Mouse (Mus musculus) testis, adult 2 months (tissue): ENCODE data around the gene Tmed10. TPM values are rescaled to one million over a fixed set of nuclear protein-coding genes. Genes with fewer than 3 reads are reported as not detected.

Experiments used
- H3K27ac ChIP-seq: fragments of 200-500 bp; 2 replicates; pipeline ENCODE4 v1.5.1; 2012; ENCODE audit warnings: low read depth, low read length; ENCODE audit not compliant: control insufficient read depth, insufficient read depth
- H3K27me3 ChIP-seq: fragments of 200-500 bp; 2 replicates; pipeline ENCODE4 v1.6.1; 2012; ENCODE audit warnings: mild to moderate bottlenecking, low read length, moderate library complexity; ENCODE audit not compliant: control insufficient read depth, insufficient read depth
- H3K36me3 ChIP-seq: fragments of 200-500 bp; 2 replicates; pipeline ENCODE4 v1.6.1; 2012; ENCODE audit warnings: mild to moderate bottlenecking, low read length; ENCODE audit not compliant: control insufficient read depth, insufficient read depth
- H3K4me1 ChIP-seq: fragments of 200-500 bp; 2 replicates; pipeline ENCODE4 v1.6.1; 2012; ENCODE audit warnings: low read length; ENCODE audit not compliant: control insufficient read depth, insufficient read depth
- H3K4me3 ChIP-seq: fragments of 200-500 bp; 2 replicates; pipeline ENCODE4 v1.5.1; 2012; ENCODE audit warnings: low read depth, mild to moderate bottlenecking, low read length, moderate library complexity, mixed read lengths; ENCODE audit not compliant: control insufficient read depth
- CTCF ChIP-seq: fragments of 200-500 bp; IDR thresholded peaks from 2 replicates; pipeline ENCODE4 v1.5.1; 2012; ENCODE audit warnings: low read depth, mild to moderate bottlenecking, inconsistent platforms, low read length, moderate library complexity; ENCODE audit not compliant: control insufficient read depth, insufficient read depth, insufficient replicate concordance
- POLR2A ChIP-seq: fragments of 200-500 bp; IDR thresholded peaks from 2 replicates; pipeline ENCODE4 v1.6.1; 2012; ENCODE audit warnings: low read depth, mild to moderate bottlenecking, inconsistent platforms, low read length, moderate library complexity; ENCODE audit not compliant: control insufficient read depth
- polyA plus RNA-seq: library from polyadenylated mRNA; depleted of rRNA; stranded (reverse); fragments of >200 nt; gene quantifications from 2 replicates; pipeline ENCODE4 v1.2.3, GENCODE M21; 2012

Gene Tmed10
- polyA plus RNA-seq, 1 experiment, result 86.0 TPM

DNA sequence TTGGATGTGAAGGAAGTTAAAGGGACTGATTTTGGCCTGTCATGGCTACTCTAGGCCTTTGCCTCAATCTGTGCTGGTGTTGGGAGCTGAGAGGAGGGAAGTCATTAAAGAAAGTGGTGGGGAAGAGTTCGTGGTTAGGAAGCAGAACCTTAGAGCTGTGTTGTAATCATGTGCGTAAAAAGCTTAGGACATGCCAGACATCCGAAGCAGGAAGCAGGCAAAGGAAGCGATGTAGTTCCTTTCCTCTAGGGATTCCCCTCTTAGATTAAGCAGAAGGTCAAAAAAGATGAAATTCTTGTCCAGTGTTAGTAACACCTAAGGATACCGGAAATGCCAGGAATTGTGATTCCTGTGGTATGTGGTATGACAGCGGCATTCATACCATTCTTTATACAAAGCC is 26.3 kb downstream of the Tmed10 start:
- TF ChIP-seq POLR2A, result no peak
- no peak for TF ChIP-seq CTCF
- no peaks in the 10 kb centered on the region for H3K4me1 ChIP-seq
- H3K36me3 ChIP-seq, result no peaks in the 10 kb centered on the region; the same call in none of the 2 replicates
- H3K27ac ChIP-seq, result no peak overlapping the region
- no peaks in the 10 kb centered on the region for H3K27me3 ChIP-seq
- H3K4me3 ChIP-seq, result no peak overlapping the region

DNA sequence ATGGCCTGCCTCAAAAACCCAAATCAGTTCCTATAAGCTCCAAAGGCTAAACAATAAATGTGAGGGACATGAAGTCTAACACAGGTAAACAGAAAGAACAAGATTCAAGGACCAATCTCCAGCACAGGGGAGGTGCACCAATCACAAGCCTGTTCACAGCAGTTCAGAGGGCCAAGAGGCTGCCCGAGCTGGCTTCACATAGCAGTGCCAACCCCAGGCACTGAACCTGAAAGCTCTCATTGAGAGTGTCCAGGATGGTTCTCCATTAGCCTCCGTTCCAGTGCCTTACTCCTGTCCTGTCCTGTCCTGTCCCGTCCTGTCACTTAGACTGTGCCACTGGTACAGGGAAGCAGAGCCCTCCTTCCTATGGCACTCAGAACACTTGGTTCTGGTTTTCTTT is 27.5 kb downstream of the Tmed10 start:
- Histone ChIP-seq H3K4me3 (no peak overlapping the region), H3K27me3 (no peaks in the 10 kb centered on the region), H3K36me3 (no peaks in the 10 kb centered on the region; the same call in none of the 2 replicates), H3K27ac (no peak overlapping the region), H3K4me1 (no peaks in the 10 kb centered on the region)
- TF ChIP-seq CTCF (no peak), POLR2A (no peak)

DNA sequence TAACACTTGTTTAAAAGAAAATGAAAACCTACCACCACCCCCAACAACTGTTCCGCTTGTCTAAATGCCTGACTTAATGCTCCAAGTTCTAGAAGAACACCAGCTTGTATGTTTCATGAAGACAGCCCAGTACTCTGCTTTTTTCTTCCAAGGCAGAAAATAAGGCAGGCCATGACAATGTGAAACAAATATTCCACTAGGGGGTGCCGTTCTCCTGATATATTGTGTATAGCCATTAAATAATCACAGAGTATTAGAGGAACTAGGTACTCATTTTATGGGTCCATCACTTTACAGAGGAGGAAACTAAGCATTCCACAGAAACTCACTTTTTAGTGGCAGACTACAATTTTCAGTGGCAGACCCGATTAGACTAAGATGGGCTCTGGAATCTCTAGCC is 28.3 kb downstream of the Tmed10 start:
- TF ChIP-seq POLR2A, result no peak
- no peak for TF ChIP-seq CTCF
- Histone ChIP-seq H3K4me1 (no peaks in the 10 kb centered on the region), H3K27me3 (no peaks in the 10 kb centered on the region), H3K4me3 (no peak overlapping the region), H3K36me3 (no peaks in the 10 kb centered on the region; the same call in none of the 2 replicates), H3K27ac (no peak overlapping the region)

DNA sequence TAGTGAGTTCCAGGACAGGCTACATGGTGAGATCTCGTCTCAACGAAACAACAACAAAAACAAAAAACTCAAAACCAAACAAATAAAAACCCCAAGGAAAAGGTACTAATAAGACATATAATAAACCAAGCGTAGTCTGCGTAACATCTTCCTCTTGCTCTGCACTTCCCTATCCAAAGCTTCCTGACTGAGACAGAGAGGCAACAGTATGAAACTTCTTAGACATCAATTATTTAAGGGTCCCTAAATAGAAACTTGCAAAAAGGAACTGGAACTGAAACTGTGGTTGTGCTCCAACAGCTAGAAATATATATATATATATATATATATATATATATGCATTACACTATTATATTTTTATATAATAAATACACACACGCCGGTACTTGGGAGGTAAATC is 29.1 kb downstream of the Tmed10 start:
- Histone ChIP-seq H3K4me1 (no peaks in the 10 kb centered on the region), H3K27ac (no peak overlapping the region), H3K36me3 (no peaks in the 10 kb centered on the region; the same call in none of the 2 replicates), H3K27me3 (no peaks in the 10 kb centered on the region), H3K4me3 (no peak overlapping the region)
- TF ChIP-seq POLR2A (no peak), CTCF (no peak)

DNA sequence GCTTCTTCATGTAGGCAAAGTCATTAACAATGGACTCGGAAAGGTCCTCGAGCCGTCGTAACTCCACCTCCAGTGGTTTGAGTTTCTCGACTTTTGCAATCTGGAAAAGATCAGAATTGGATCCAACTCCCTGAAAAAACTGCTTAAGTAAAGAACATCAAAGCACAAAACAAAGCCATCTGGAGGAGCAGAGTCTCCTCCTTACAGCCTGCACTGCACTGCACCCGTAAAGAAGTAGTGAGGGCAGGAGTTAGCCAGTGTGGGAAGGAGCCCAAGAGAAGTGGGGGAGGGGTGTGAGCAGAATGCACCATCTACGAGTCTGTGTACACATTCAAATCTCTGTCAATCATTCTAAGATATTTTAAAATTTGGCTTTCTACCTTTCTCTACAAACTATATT is 30.4 kb downstream of the Tmed10 start:
- Histone ChIP-seq H3K36me3 (no peaks in the 10 kb centered on the region; the same call in none of the 2 replicates), H3K4me1 (peaks cover 2% of the 10 kb centered on the region; the same call in 1 of the 2 replicates), H3K27ac (no peak overlapping the region), H3K4me3 (no peak overlapping the region), H3K27me3 (no peaks in the 10 kb centered on the region)
- no peak for TF ChIP-seq POLR2A
- no peak for TF ChIP-seq CTCF

DNA sequence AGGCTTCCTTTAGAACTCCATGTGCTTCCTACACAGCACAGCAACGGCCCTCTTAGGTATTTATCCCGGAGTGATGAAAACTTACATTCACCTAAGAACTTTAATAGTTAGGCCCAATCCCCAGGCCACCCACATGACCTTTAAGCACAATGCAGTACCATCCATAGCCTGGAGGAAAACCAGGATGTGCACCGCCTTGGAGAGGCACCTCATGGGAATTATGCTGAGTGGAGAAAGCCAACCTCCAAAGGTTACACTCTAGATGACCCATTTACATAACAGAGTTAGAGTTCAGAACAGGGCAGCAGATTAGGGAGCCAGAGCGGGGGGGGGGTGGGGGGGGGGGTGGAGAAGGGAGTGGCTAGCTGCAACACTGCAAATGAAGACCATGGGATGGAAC is 32.3 kb downstream of the Tmed10 start:
- Histone ChIP-seq H3K4me1 (peaks cover 4% of the 10 kb centered on the region; the same call in 1 of the 2 replicates), H3K27ac (no peak overlapping the region), H3K4me3 (no peak overlapping the region), H3K36me3 (no peaks in the 10 kb centered on the region; the same call in none of the 2 replicates), H3K27me3 (no peaks in the 10 kb centered on the region)
- no peak for TF ChIP-seq CTCF
- TF ChIP-seq POLR2A, result no peak

DNA sequence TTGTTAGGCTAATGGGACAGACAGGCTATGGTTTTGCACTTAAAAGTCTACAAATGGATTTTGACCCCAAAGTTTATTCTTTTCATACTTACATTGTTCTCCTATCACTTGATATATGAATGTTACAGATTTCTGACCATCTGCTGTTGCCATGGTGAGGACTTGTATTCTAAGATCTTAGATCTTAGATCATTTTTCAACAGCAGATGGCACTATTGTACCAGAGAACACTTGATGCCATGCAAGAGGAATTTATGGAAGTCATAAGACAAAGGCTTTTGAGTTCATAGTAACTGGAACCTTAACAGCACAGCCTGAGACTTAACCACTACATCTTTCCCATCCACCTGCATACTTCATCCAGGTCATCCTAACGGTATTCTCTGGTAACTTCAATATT is 33.5 kb downstream of the Tmed10 start:
- Histone ChIP-seq H3K4me3 (no peak overlapping the region), H3K36me3 (no peaks in the 10 kb centered on the region; the same call in none of the 2 replicates), H3K27me3 (no peaks in the 10 kb centered on the region), H3K27ac (no peak overlapping the region), H3K4me1 (peaks cover 4% of the 10 kb centered on the region; the same call in 1 of the 2 replicates)
- TF ChIP-seq CTCF (no peak), POLR2A (no peak)
